Mouse (Mus musculus): ENCODE results near the gene Serpine1.
"Not testable (repeated sequence)": the region's sequence is repeated elsewhere in the genome, so short reads cannot be mapped to it uniquely, and the experiment has no call there.

Serpine1 gene

DNA sequence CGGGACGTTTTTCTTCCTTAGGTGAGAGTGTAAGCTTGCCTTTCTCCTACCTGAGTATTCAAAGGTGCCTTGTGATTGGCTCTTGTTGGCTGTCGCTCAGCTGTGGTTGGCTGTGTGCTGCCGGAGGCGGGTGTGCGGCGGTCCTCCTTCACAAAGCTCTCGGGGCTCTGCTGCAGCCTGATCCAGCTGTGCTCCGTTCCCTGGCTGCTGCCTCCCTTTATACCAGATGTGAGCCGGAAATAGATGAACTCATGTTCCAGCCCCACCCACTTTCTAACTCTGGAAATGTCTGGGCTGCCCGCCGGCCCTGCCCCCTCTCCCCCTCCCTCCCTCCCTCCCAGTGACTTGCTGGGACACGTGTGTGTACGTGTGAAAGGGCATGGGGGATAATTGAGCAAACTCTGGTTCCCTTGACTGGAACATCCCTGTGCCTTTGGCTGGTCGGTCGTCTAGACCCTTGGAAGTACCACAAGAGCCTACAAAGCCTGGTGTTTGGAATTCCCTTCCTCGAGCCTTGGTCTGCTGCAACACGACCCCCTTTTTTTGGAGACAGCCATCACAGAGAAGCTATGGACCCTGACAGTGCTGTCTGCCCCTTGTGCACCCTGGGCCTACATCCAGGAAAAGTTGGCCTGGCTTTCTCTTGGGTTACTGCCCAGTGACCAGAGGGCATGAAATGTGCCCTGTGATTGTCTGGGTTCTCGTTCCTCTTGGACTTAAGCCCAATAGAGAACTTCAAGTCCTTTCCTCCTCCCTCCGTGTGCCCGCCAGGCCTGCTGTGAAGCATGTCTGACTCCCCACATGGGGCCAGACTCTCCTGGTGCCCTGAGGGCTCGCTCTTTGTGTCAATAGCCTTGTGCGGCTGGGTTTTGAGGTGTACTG, at the start of gene Serpine1:
TSS of gene Serpine1 (minus strand) at position 190 of the 882 bp plus-strand sequence.
- peak; percentile 78 for DNase-seq (ENCODE audit: low spot score)

DNA sequence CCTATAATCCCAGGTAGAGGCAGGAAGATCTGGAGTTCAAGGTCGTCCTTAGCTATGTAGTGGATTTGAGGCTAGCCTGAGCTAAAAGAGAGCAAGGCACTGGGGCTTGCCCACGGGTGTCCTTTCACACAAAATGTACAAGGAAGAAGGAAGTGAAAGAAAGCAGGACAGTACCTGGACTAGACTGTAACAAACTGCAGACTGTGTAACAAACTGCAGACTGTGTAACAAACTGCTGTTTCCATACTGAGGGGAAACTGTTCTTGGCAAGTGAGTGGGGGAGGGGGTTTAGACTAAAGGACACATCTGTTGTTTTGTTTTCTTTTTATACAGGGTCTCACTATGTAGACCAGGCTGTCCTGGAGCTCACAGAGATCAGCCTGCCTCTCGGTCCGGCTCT, 49.2 kb upstream of the Serpine1 start:
- no peak for DNase-seq (ENCODE audit: low spot score)

- DNase-seq (ENCODE audit: low spot score): no peak
Measured at GRCm38 (mm10) chr5:137118878-137119277, 46.8 kb upstream of the Serpine1 start.

GRCm38 (mm10) chr5:137117994-137118393, 45.9 kb upstream of the Serpine1 start:
- not testable (repeated sequence) for DNase-seq (ENCODE audit: low spot score)

DNA sequence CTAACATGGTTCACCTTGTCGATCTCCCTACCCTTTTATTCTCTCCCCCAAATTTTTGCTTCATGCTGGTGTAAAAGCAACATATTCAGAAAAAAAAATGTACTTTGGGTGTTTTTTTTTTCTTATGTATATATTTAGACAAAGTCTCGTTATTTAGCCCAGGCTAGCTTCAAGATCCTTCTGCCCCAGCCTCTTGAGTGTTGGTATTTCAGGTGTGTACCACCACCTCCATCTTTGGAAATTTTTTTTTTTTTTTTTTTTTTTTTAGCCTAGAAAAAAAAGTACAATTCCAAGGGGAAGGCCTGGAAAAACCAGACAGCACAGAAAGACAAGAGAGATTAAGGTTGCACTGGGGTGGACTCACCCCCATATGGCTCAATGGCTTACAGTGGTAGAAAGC, 44.9 kb upstream of the Serpine1 start:
- DNase-seq (ENCODE audit: low spot score): no peak

DNA sequence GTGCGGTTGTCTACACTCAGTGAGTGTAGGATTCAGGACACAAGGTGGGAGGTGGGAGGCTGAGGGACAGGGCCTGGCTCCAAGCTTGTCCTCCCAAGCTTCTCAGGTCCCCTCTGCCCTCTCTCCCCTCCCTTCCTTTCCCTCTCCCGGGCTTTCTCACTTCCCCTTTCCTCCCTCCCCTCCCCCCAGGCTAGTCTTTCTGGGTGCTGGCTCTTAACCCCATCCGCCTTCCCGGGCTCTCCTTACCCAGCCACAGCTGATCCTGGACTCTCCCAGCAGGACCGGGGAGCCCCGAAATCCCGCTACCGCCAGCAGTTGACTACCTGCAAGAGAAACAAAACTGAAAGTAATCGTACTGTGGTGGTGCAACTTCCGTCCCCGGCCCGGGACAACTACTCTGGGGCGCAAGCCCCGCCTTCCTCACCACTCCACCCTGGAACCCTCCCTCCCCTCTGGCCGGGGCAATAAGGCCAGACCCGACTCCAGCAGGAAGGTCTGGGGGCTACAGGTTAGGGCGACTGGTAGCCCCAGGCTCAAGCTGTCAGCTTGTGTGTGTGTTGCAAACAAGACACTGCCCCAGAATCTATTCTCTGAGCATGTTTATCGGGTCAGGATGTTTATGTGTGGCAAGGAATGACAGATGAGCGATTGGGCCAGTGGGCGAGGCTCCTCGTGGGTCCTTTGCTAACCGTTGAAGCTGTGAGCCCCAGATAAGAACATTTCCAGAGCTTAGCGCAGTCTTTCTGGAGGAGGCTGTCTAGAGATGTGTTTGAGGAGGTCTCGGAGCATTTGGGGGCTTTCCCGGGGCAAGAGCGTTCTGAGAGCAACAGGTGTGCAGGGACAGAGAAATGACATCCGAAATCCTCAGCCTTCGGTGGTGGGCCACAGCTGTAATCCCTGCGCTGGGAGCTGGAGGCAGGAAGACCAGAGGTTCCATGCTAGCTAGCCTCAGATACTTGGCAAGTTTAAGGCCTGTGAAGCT, 44.1 kb upstream of the Serpine1 start, which contains the start of gene Trim56:
TSS of gene Trim56 (minus strand) at position 344 of the 982 bp plus-strand sequence.
- DNase-seq (ENCODE audit: low spot score): peak; percentile 58

GRCm38 (mm10) chr5:137114891-137115561, 43.0 kb upstream of the Serpine1 start:
- DNase-seq (ENCODE audit: low spot score): no peak

GRCm38 (mm10) chr5:137111542-137112408, 39.7 kb upstream of the Serpine1 start:
- no peak for DNase-seq (ENCODE audit: low spot score)

DNA sequence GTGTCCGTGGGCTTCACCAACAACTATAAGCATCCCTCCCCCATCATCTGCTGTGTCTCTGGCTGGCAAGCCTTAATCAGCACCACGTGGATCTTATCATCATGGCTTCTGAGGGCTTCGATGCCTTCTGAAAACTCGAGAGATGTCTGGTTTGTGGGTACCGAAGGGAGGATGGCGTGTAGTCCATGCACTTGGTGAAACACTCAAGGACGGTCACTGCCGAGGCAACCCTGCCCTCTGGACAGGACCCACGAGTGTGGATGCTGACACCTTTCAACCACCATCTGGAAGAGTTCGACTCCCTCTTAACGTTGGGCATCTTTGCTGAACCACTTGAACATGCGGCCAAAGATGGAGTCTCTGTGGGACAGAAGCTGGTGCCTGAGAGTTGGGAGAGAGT, 38.8 kb upstream of the Serpine1 start:
- DNase-seq (ENCODE audit: low spot score): no peak

DNA sequence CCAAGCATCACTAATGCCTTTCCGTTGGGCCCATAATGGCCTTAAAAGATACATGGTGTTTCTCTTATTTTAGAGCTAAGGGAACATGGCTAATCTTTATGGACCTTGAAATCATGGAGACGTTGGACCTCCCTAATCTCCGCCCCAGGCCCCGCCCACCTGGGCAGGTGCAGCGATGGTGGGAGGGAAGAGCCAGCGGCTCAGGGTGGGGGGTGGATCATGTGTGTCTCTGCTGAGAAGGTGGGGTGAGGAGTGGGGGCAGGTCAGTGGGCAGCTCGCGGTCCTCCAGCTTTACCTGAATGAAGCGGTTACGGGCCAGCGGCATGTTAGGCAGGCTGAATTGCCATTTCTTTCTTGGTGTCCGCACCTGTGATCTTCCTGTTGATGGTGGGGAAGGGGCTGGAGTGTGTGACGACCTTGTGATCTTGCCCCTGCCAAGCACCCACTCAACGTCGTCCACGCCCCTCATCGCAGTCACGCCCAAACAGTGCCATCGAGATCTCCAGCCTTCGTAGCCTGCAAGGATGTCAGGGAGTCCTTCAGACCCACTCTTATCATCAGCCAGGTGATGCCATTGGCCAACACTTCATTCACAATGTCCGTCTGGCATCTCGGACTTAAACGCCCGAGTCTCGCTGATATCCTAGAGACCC, 38.0 kb upstream of the Serpine1 start:
- no peak for DNase-seq (ENCODE audit: low spot score)

DNA sequence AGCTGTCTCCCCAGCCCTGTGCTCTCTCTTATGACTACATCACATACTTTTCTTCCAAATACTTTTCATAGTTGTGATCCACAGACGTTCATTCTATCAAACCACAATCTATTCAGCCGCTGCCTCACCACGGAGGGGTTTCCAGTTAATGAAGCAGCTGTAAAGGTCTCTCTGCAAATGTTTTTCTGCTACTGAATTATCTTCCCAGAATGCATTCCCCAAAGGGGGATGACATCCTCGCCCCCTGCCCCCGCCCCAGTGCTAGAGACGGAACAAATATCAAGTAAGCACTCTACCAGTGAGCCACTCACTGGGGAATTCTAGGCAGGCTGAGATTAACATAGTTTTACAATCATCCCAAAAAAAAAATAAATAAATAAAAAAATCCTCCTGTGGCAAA, 36.0 kb upstream of the Serpine1 start:
- DNase-seq (ENCODE audit: low spot score): no peak

- DNase-seq (ENCODE audit: low spot score): no peak
Measured at GRCm38 (mm10) chr5:137107670-137108069, 35.6 kb upstream of the Serpine1 start.

GRCm38 (mm10) chr5:137107024-137107423, 35.0 kb upstream of the Serpine1 start:
- DNase-seq (ENCODE audit: low spot score): peak; percentile 77

- DNase-seq (ENCODE audit: low spot score): no peak
Measured at GRCm38 (mm10) chr5:137106434-137106833, 34.4 kb upstream of the Serpine1 start.

- DNase-seq (ENCODE audit: low spot score): no peak
Measured at GRCm38 (mm10) chr5:137103969-137104368, 31.9 kb upstream of the Serpine1 start.

- peak; percentile 30 for DNase-seq (ENCODE audit: low spot score)
Measured at GRCm38 (mm10) chr5:137102575-137103522, 30.8 kb upstream of the Serpine1 start.

DNA sequence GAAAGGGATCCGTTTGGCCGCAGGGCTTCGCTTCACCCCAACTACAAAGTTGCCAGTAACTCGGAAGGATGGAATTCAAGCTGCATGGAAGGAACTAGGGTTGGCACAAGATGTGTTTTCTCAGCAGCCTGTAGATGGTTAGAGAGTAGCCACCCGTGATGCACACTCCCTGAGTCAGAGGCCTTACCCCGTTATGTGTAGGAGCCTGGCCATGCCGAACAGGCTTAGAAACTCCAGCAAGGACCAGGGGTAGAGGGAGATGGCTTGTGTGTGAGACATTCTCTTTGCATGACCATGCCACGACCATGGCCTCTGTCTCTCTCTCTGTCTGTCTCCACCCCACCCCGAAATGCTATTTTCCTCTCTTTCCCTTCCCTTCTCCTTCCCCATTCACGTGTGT, 30.0 kb upstream of the Serpine1 start:
- DNase-seq (ENCODE audit: low spot score): no peak

DNA sequence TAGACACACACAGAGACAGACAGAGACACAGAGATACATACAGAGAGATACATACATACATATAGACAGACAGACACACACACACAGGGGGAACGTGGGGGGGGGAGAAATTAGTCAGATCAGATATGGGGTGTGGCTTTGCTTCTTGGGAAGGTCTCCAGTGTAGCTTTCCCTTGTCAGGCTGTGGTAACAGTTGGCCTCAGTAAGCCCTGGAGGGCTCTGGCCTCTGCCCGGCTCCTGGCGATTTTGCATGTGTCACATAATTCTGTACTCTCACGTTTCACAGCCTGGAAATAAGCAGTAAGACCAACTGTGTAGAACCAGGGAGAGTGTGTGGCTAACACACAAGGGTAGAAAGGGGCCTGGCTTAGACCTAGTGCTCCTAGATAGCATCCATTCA, 28.6 kb upstream of the Serpine1 start:
- DNase-seq (ENCODE audit: low spot score): no peak

GRCm38 (mm10) chr5:137098418-137098817, 26.4 kb upstream of the Serpine1 start:
- DNase-seq (ENCODE audit: low spot score): no peak
